Mouse (Mus musculus) MEL (cell line): Measurements from ENCODE around the gene Adamts5.

Experiments used
- CTCF ChIP-seq, 3 experiments: IDR thresholded peaks in 2 of 3; conservative IDR thresholded peaks in 1 of 3; 2 replicates each; pipeline ENCODE4 v1.5.1; 2011 to 2012; ENCODE audit warnings: low read length in 3 of 3, low read depth in 2 of 3, mild to moderate bottlenecking in 2 of 3, improper control_type of control experiment in 1 of 3, inconsistent platforms in 1 of 3, mixed read lengths in 1 of 3, moderate library complexity in 1 of 3; ENCODE audit not compliant: control insufficient read depth in 1 of 3, insufficient read depth in 1 of 3, poor library complexity in 1 of 3, severe bottlenecking in 1 of 3
- ELF1 ChIP-seq: IDR thresholded peaks from 2 replicates; pipeline ENCODE4 v1.6.1; 2014; ENCODE audit warnings: low read depth, mild to moderate bottlenecking, inconsistent platforms, low read length, improper control_type of control experiment, moderate library complexity
- EP300 ChIP-seq, 2 experiments: IDR thresholded peaks; 2 replicates each; pipeline ENCODE4 v1.6.1; 2011; ENCODE audit warnings: improper control_type of control experiment in 2 of 2, low read length in 2 of 2, low read depth in 1 of 2, mild to moderate bottlenecking in 1 of 2
- ETS1 ChIP-seq: IDR thresholded peaks from 2 replicates; pipeline ENCODE4 v1.6.1; 2012; ENCODE audit warnings: low read depth, mild to moderate bottlenecking, inconsistent platforms, low read length, improper control_type of control experiment, moderate library complexity
- GATA1 ChIP-seq: IDR thresholded peaks from 2 replicates; pipeline ENCODE4 v1.6.1; 2011; ENCODE audit warnings: low read depth, low read length, improper control_type of control experiment
- HCFC1 ChIP-seq: IDR thresholded peaks from 2 replicates; pipeline ENCODE4 v1.6.1; 2012; ENCODE audit warnings: low read depth, mild to moderate bottlenecking, inconsistent platforms, low read length, improper control_type of control experiment, moderate library complexity
- MXI1 ChIP-seq: IDR thresholded peaks from 2 replicates; pipeline ENCODE4 v1.6.1; 2011; ENCODE audit warnings: mild to moderate bottlenecking, low read depth, low read length, improper control_type of control experiment
- POLR2A ChIP-seq, 2 experiments: IDR thresholded peaks; 2 replicates each; pipeline ENCODE4 v1.6.1; 2011 to 2012; ENCODE audit warnings: low read length in 2 of 2, mild to moderate bottlenecking in 2 of 2, control low read depth in 1 of 2, improper control_type of control experiment in 1 of 2, low read depth in 1 of 2, moderate library complexity in 1 of 2; ENCODE audit not compliant: control insufficient read depth in 1 of 2, insufficient read depth in 1 of 2, poor library complexity in 1 of 2
- POLR2AphosphoS2 ChIP-seq: IDR thresholded peaks from 2 replicates; pipeline ENCODE4 v1.6.1; 2011; ENCODE audit warnings: low read length, improper control_type of control experiment
- TAL1 ChIP-seq: IDR thresholded peaks from 2 replicates; pipeline ENCODE4 v1.6.1; 2012; ENCODE audit warnings: mild to moderate bottlenecking, inconsistent platforms, low read length, moderate library complexity, mixed read lengths
- UBTF ChIP-seq: IDR thresholded peaks from 2 replicates; pipeline ENCODE4 v1.6.1; 2012; ENCODE audit warnings: low read depth, mild to moderate bottlenecking, inconsistent platforms, low read length, improper control_type of control experiment, moderate library complexity, borderline replicate concordance; ENCODE audit not compliant: insufficient read depth

DNA sequence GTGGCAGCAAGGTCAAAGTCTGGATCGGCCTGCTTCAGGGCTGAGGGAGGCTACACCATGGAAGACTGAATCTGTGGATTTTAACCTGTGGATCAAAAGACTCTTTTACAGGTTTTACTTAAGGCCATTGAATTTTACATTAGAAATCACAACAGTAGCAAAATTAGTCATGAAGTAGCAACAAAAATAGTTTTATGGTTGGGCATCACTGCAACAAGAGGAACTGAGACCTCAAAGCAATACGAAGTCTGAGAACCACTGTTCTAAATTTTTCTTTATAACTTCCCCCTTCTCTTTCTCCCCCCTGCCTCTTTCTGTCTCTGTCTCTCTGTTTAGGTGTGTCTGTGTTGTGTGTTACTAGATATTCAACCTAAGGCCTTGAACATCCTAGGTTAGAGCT lies 87.5 kb downstream of the Adamts5 start:
- TF ChIP-seq POLR2A (IDR thresholded peaks at IDR 0.05; ENCODE audit: control insufficient read depth in 1 of 2, insufficient read depth in 1 of 2, low read depth in 1 of 2, low read length in 2 of 2, poor library complexity in 1 of 2), result no peak
- no peak for TF ChIP-seq TAL1
- TF ChIP-seq ETS1, result no peak
- TF ChIP-seq MXI1, result no peak
- no peak for TF ChIP-seq CTCF (IDR thresholded peaks at IDR 0.05 in 2 of 3, conservative IDR thresholded peaks at IDR 0.05 in 1 of 3; ENCODE audit: control insufficient read depth in 1 of 3, insufficient read depth in 1 of 3, low read depth in 2 of 3, low read length in 3 of 3, poor library complexity in 1 of 3, severe bottlenecking in 1 of 3)
- no peak for TF ChIP-seq GATA1
- no peak for TF ChIP-seq EP300 (IDR thresholded peaks at IDR 0.05; ENCODE audit: low read depth in 1 of 2, low read length in 2 of 2)
- TF ChIP-seq POLR2AphosphoS2, result no peak
- TF ChIP-seq HCFC1, result no peak
- TF ChIP-seq UBTF, result no peak
- no peak for TF ChIP-seq ELF1
